Mouse (Mus musculus) heart, embryonic 12.5 days (tissue): ENCODE results near the gene Rpl36. TPM values are rescaled to one million over a fixed set of nuclear protein-coding genes. Genes with fewer than 3 reads are reported as not detected.
"Not testable (repeated sequence)": the region's sequence is repeated elsewhere in the genome, so short reads cannot be mapped to it uniquely, and the experiment has no call there.

Source experiments
- ATAC-seq: fragments of 200-750 bp; cut with Nextera tagmentation; 2 replicates; pipeline ENCODE4 v1.8.0; 2017; ENCODE audit warnings: moderate TSS enrichment, moderate library complexity; ENCODE audit not compliant: insufficient number of reproducible peaks, low FRiP score
- H3K27ac ChIP-seq: fragments of 300-500 bp; sonication (generic); 2 replicates; pipeline ENCODE4 v1.5.1; 2016; ENCODE audit warnings: mild to moderate bottlenecking, moderate library complexity; ENCODE audit not compliant: poor library complexity, severe bottlenecking
- H3K27me3 ChIP-seq: fragments of 300-500 bp; sonication (generic); replicated peaks from 2 replicates; pipeline ENCODE4 v1.6.1; 2016; ENCODE audit warnings: mild to moderate bottlenecking, moderate library complexity
- H3K36me3 ChIP-seq: fragments of 300-500 bp; sonication (generic); 2 replicates; pipeline ENCODE4 v1.6.1; 2016; ENCODE audit warnings: mild to moderate bottlenecking, moderate library complexity
- H3K4me1 ChIP-seq: fragments of 300-500 bp; sonication (generic); replicated peaks from 2 replicates; pipeline ENCODE4 v1.6.1; 2016; ENCODE audit warnings: mild to moderate bottlenecking
- H3K4me2 ChIP-seq: fragments of 300-500 bp; sonication (generic); 2 replicates; pipeline ENCODE4 v1.6.1; 2016; ENCODE audit warnings: mild to moderate bottlenecking, moderate library complexity
- H3K4me3 ChIP-seq: fragments of 300-500 bp; sonication (generic); 2 replicates; pipeline ENCODE4 v1.5.1; 2016; ENCODE audit warnings: mild to moderate bottlenecking
- H3K9ac ChIP-seq: fragments of 300-500 bp; sonication (generic); 2 replicates; pipeline ENCODE4 v1.6.1; 2016; ENCODE audit warnings: mild to moderate bottlenecking, moderate library complexity
- H3K9me3 ChIP-seq: fragments of 300-500 bp; sonication (generic); replicated peaks from 2 replicates; pipeline ENCODE4 v1.6.1; 2016; ENCODE audit warnings: mild to moderate bottlenecking, moderate library complexity
- WGBS: fragments of 180-500 bp; shearing (Covaris S2); methylation state at CpG from one replicate; pipeline ENCODE4 v1.1.7; 2016; 5-methylcytosine and 5-hydroxymethylcytosine counted together
- polyA plus RNA-seq: library from polyadenylated mRNA; unstranded; fragments of >200 nt; fragmentation: Nextera tagmentation; extraction: Ambion mirVana; gene quantifications from 2 replicates; pipeline ENCODE4 v1.2.1, GENCODE M21; 2016

The Rpl36 gene
- polyA plus RNA-seq, 1 experiment from 2014 or later: 1,273 TPM

GRCm38 (mm10) chr17:56625495-56625894 lies 12.3 kb downstream of the Rpl36 start:
- H3K9me3 ChIP-seq: no peaks in the 10 kb centered on the region
- no peak overlapping the region; the same call in 1 of the 2 replicates for H3K4me3 ChIP-seq
- H3K27ac ChIP-seq: no peak overlapping the region
- peak overlapping the region; percentile 31; the same call in 1 of the 2 replicates for H3K9ac ChIP-seq
- ATAC-seq: no peak
- H3K4me2 ChIP-seq: peak overlapping the region; percentile 35
- H3K27me3 ChIP-seq: no peaks in the 10 kb centered on the region; the same call in 1 of the 2 replicates
- H3K4me1 ChIP-seq: peaks cover 22% of the 10 kb centered on the region
- WGBS: 55% methylated on average over 3 of the region's 3 CpGs
- H3K36me3 ChIP-seq: peaks cover 40% of the 10 kb centered on the region

- no peaks in the 10 kb centered on the region for H3K9me3 ChIP-seq
- peaks cover 22% of the 10 kb centered on the region for H3K4me1 ChIP-seq
- 0 out of 2 replicates have a peak, but pooled peaks have one; percentile 0 for ATAC-seq
- H3K27ac ChIP-seq: peak overlapping the region; percentile 60
- H3K4me2 ChIP-seq: peak overlapping the region; percentile 98
- no peaks in the 10 kb centered on the region; the same call in 1 of the 2 replicates for H3K27me3 ChIP-seq
- under 1% methylated on average over 32 of the region's 32 CpGs for WGBS
- H3K4me3 ChIP-seq: peak overlapping the region; percentile 83
- H3K9ac ChIP-seq: peak overlapping the region; percentile 95
- peaks cover 33% of the 10 kb centered on the region for H3K36me3 ChIP-seq
Measured at GRCm38 (mm10) chr17:56626260-56626659, 13.0 kb downstream of the Rpl36 start.

GRCm38 (mm10) chr17:56626754-56627470 lies 13.7 kb downstream of the Rpl36 start, which contains the start of gene Lonp1:
Gene Lonp1, minus strand, starts transcription at chr17:56626887.
- Histone ChIP-seq H3K4me1 (peaks cover 22% of the 10 kb centered on the region), H3K27ac (peak within 1 kb of the TSS; percentile 60), H3K9ac (peak within 1 kb of the TSS; percentile 95), H3K4me2 (peak within 1 kb of the TSS; percentile 98), H3K27me3 (no peaks in the 10 kb centered on the region; the same call in 1 of the 2 replicates), H3K36me3 (peaks cover 27% of the 10 kb centered on the region), H3K9me3 (no peaks in the 10 kb centered on the region), H3K4me3 (peak within 1 kb of the TSS; percentile 83)
- ATAC-seq: peak; percentile 97
- 0% methylated on average over 51 of the region's 51 CpGs for WGBS

- Histone ChIP-seq H3K9ac (peak within 1 kb of the TSS; percentile 33), H3K4me1 (peaks cover 22% of the 10 kb centered on the region), H3K9me3 (no peaks in the 10 kb centered on the region), H3K4me2 (peak within 1 kb of the TSS; percentile 98), H3K27ac (0 out of 2 replicates have a peak within 1 kb of the TSS, but pooled peaks have one; percentile 10), H3K4me3 (peak within 1 kb of the TSS; percentile 83), H3K27me3 (no peaks in the 10 kb centered on the region; the same call in 1 of the 2 replicates), H3K36me3 (peaks cover 19% of the 10 kb centered on the region)
- peak; percentile 15; the same call in 1 of the 2 replicates for ATAC-seq
- 8% methylated on average over 26 of the region's 26 CpGs for WGBS
Measured at GRCm38 (mm10) chr17:56627530-56628277, 14.5 kb downstream of the Rpl36 start, which contains the start of gene Catsperd. Gene Catsperd, plus strand, starts transcription at chr17:56628143.

- not testable (repeated sequence) for H3K27ac ChIP-seq, H3K4me2 ChIP-seq, H3K9ac ChIP-seq, ATAC-seq, H3K36me3 ChIP-seq, H3K4me3 ChIP-seq, H3K9me3 ChIP-seq, H3K27me3 ChIP-seq
- 80% methylated on average over 27 of the region's 27 CpGs for WGBS
- H3K4me1 ChIP-seq: peaks cover 18% of the 10 kb centered on the region
Measured at GRCm38 (mm10) chr17:56629800-56630781, 16.9 kb downstream of the Rpl36 start.

GRCm38 (mm10) chr17:56631807-56632206 lies 18.6 kb downstream of the Rpl36 start:
- Histone ChIP-seq H3K9me3 (no peaks in the 10 kb centered on the region), H3K4me3 (no peak overlapping the region), H3K4me1 (0 out of 2 replicates have a peak, but pooled peaks cover 7% of the 10 kb centered on the region), H3K9ac (no peak overlapping the region), H3K4me2 (no peak overlapping the region), H3K27ac (no peak overlapping the region), H3K27me3 (no peaks in the 10 kb centered on the region; the same call in 1 of the 2 replicates), H3K36me3 (no peaks in the 10 kb centered on the region)
- 49% methylated on average over 4 of the region's 4 CpGs for WGBS
- no peak for ATAC-seq

GRCm38 (mm10) chr17:56634023-56634422 lies 20.8 kb downstream of the Rpl36 start:
- Histone ChIP-seq H3K4me2 (no peak overlapping the region), H3K36me3 (no peaks in the 10 kb centered on the region), H3K9ac (no peak overlapping the region), H3K4me1 (no peaks in the 10 kb centered on the region), H3K4me3 (no peak overlapping the region), H3K27ac (no peak overlapping the region), H3K27me3 (0 out of 2 replicates have a peak, but pooled peaks cover 3% of the 10 kb centered on the region), H3K9me3 (no peaks in the 10 kb centered on the region)
- ATAC-seq: no peak
- WGBS: 70% methylated on average over 6 of the region's 6 CpGs

GRCm38 (mm10) chr17:56643237-56643636 lies 30.0 kb downstream of the Rpl36 start:
- ATAC-seq: no peak
- 83% methylated on average over 4 of the region's 4 CpGs for WGBS
- Histone ChIP-seq H3K4me1 (peaks cover 7% of the 10 kb centered on the region; the same call in 1 of the 2 replicates), H3K4me2 (no peak overlapping the region), H3K4me3 (no peak overlapping the region), H3K9me3 (no peaks in the 10 kb centered on the region), H3K27ac (no peak overlapping the region), H3K36me3 (no peaks in the 10 kb centered on the region), H3K9ac (no peak overlapping the region), H3K27me3 (peaks cover 4% of the 10 kb centered on the region; the same call in 1 of the 2 replicates)

GRCm38 (mm10) chr17:56647546-56647945 lies 34.3 kb downstream of the Rpl36 start:
- peak overlapping the region; percentile 29; the same call in 1 of the 2 replicates for H3K4me2 ChIP-seq
- H3K9ac ChIP-seq: no peak overlapping the region
- no peak for ATAC-seq
- no peak overlapping the region for H3K4me3 ChIP-seq
- no peaks in the 10 kb centered on the region for H3K36me3 ChIP-seq
- H3K9me3 ChIP-seq: no peaks in the 10 kb centered on the region
- no peaks in the 10 kb centered on the region for H3K27me3 ChIP-seq
- no peak overlapping the region for H3K27ac ChIP-seq
- WGBS: 60% methylated on average over 11 of the region's 13 CpGs
- peaks cover 7% of the 10 kb centered on the region; the same call in 1 of the 2 replicates for H3K4me1 ChIP-seq

GRCm38 (mm10) chr17:56651801-56652200 lies 38.6 kb downstream of the Rpl36 start:
- 29% methylated on average over 10 of the region's 10 CpGs for WGBS
- no peak overlapping the region for H3K27ac ChIP-seq

More at GRCm38 (mm10) chr17:56651801-56652200, 38.6 kb downstream of the Rpl36 start:
- H3K4me2 ChIP-seq: no peak overlapping the region
- H3K9ac ChIP-seq: no peak overlapping the region
- no peaks in the 10 kb centered on the region for H3K27me3 ChIP-seq
- no peaks in the 10 kb centered on the region for H3K9me3 ChIP-seq
- H3K4me1 ChIP-seq: peaks cover 7% of the 10 kb centered on the region; the same call in 1 of the 2 replicates
- H3K4me3 ChIP-seq: no peak overlapping the region
- no peaks in the 10 kb centered on the region for H3K36me3 ChIP-seq
- no peak for ATAC-seq
